Mouse (Mus musculus) kidney, embryonic 14.5 days (tissue): ENCODE measurements around the gene Nfe2l1. TPM values are rescaled to one million over a fixed set of nuclear protein-coding genes. Genes with fewer than 3 reads are reported as not detected.

Experiments
- ATAC-seq: fragments of 200-750 bp; cut with Nextera tagmentation; 2 replicates; pipeline ENCODE4 v1.8.0; 2017; ENCODE audit warnings: moderate number of reproducible peaks, mild to moderate bottlenecking, moderate TSS enrichment, moderate library complexity; ENCODE audit not compliant: low FRiP score, low TSS enrichment
- H3K27ac ChIP-seq: fragments of 300-500 bp; sonication (generic); 2 replicates; pipeline ENCODE4 v1.5.1; 2014; ENCODE audit warnings: low read depth, mild to moderate bottlenecking, low read length, moderate library complexity, mixed read lengths
- H3K27me3 ChIP-seq: fragments of 300-500 bp; sonication (generic); 2 replicates; pipeline ENCODE4 v1.6.1; 2014; ENCODE audit warnings: mild to moderate bottlenecking, low read length; ENCODE audit not compliant: control insufficient read depth, insufficient read depth
- H3K36me3 ChIP-seq: fragments of 300-500 bp; sonication (generic); 2 replicates; pipeline ENCODE4 v1.6.1; 2014; ENCODE audit warnings: low read length, mixed read lengths; ENCODE audit not compliant: control insufficient read depth, insufficient read depth
- H3K4me1 ChIP-seq: fragments of 300-500 bp; sonication (generic); 2 replicates; pipeline ENCODE4 v1.6.1; 2014; ENCODE audit warnings: low read length, mixed read lengths; ENCODE audit not compliant: control insufficient read depth, insufficient read depth
- H3K4me2 ChIP-seq: fragments of 300-500 bp; sonication (generic); replicated peaks from 2 replicates; pipeline ENCODE4 v1.6.1; 2014; ENCODE audit warnings: low read depth, mild to moderate bottlenecking, low read length
- H3K4me3 ChIP-seq: fragments of 300-500 bp; sonication (generic); 2 replicates; pipeline ENCODE4 v1.5.1; 2014; ENCODE audit warnings: mild to moderate bottlenecking, low read length
- H3K9ac ChIP-seq: fragments of 300-500 bp; sonication (generic); 2 replicates; pipeline ENCODE4 v1.6.1; 2014; ENCODE audit warnings: low read depth, mild to moderate bottlenecking, low read length, moderate library complexity
- H3K9me3 ChIP-seq: fragments of 300-500 bp; sonication (generic); 2 replicates; pipeline ENCODE4 v1.6.1; 2016; ENCODE audit warnings: low read length; ENCODE audit not compliant: control insufficient read depth
- WGBS: fragments of 180-500 bp; shearing (Covaris S2); extraction: QIAGEN DNeasy Blood & Tissue Kit; methylation state at CpG from one replicate; pipeline ENCODE4 v1.1.7; 2014; 5-methylcytosine and 5-hydroxymethylcytosine counted together
- microRNA counts: library from miRNA; unstranded; fragments of <30 nt; microRNA quantifications from one replicate; lab custom pipeline; 2017
- microRNA-seq: library from miRNA; unstranded; fragments of <30 nt; microRNA quantifications from one replicate; pipeline ENCODE4, GENCODE M21; 2016
- polyA plus RNA-seq: library from polyadenylated mRNA; unstranded; fragments of >200 nt; fragmentation: Nextera tagmentation; extraction: Ambion mirVana; gene quantifications from 2 replicates; pipeline ENCODE4 v1.2.1, GENCODE M21; 2014

The Nfe2l1 gene
- polyA plus RNA-seq, 1 experiment from 2014 or later, result 43.2 TPM

DNA sequence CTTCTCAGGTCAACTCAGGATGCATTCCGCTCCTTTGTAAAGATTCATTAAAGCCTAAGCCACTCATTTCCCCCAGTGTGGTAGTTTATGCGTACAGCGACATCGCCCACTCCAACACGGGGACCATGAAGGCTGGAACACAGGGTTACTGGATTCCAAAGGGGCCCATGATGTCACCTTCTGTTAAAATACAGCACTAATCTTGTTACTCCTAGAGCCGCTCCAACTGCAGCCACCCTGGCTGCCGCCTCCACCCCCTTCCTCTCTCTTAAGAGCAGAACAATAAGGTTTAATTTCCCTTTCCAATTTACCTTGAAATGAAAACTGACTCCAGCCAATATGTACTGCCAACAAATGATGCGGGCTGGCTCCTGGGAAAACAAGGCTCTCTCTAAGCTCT, 54.7 kb downstream of the Nfe2l1 start:
- peaks cover 13% of the 10 kb centered on the region for H3K4me1 ChIP-seq
- no peaks in the 10 kb centered on the region for H3K27me3 ChIP-seq
- H3K4me3 ChIP-seq, result no peak overlapping the region
- H3K4me2 ChIP-seq, result no peak overlapping the region
- H3K36me3 ChIP-seq, result peaks cover 31% of the 10 kb centered on the region
- no peaks in the 10 kb centered on the region for H3K9me3 ChIP-seq
- no peak overlapping the region for H3K9ac ChIP-seq
- H3K27ac ChIP-seq, result no peak overlapping the region
- ATAC-seq, result no peak
- WGBS, result 65% methylated on average over 8 of the region's 8 CpGs

DNA sequence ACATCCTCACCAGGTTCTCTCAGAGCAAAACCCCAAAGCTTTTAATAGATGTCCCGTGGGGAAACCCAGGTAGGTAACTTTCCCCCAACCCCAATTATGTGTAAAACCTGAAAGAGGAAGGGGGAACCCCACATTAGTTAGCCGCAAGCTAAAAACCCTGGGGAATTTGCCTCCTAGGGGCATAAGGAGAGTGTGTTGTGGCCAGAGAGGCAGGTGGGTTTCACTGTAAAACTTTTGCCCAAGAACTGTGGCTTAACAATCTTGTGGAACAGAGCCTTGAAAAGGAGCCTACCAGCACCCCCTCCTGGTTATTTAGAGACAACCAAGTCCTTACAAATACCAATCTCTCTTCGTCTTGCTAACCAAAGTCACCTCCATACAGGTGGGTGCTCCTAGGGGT, 55.2 kb downstream of the Nfe2l1 start:
- H3K4me3 ChIP-seq, result no peak overlapping the region
- H3K9me3 ChIP-seq, result no peaks in the 10 kb centered on the region
- H3K4me1 ChIP-seq, result peaks cover 13% of the 10 kb centered on the region
- no peak overlapping the region for H3K4me2 ChIP-seq
- H3K27me3 ChIP-seq, result no peaks in the 10 kb centered on the region
- H3K36me3 ChIP-seq, result peaks cover 34% of the 10 kb centered on the region
- H3K27ac ChIP-seq, result no peak overlapping the region
- 91% methylated on average over 3 of the region's 3 CpGs for WGBS
- H3K9ac ChIP-seq, result 0 out of 2 replicates have a peak overlapping the region, but pooled peaks have one; percentile 28
- no peak for ATAC-seq

DNA sequence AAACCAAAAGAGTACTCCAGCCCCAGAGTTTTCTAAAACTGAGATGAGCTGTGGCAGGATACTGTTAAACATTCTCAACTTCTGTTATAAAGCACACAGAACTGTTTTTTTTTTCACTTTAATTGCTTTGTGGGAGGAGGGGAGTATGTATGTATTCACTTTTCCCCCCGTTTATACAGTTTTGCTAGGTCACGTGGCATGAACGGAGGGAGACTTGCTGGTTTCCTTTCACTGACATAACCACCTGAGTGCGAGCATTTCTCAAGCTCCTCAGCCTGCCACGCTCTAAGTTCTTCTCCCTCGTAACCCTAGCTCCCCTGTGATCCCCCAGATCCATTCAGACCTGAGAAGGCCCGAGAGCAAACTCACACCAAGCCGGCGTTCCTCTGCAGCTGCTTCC, 57.4 kb downstream of the Nfe2l1 start:
- no peak overlapping the region for H3K27ac ChIP-seq
- WGBS, result 89% methylated on average over 9 of the region's 9 CpGs
- no peak for ATAC-seq
- H3K9me3 ChIP-seq, result no peaks in the 10 kb centered on the region
- H3K36me3 ChIP-seq, result peaks cover 43% of the 10 kb centered on the region
- no peaks in the 10 kb centered on the region for H3K27me3 ChIP-seq
- no peak overlapping the region for H3K4me3 ChIP-seq
- peaks cover 15% of the 10 kb centered on the region for H3K4me1 ChIP-seq
- no peak overlapping the region for H3K4me2 ChIP-seq
- H3K9ac ChIP-seq, result no peak overlapping the region

DNA sequence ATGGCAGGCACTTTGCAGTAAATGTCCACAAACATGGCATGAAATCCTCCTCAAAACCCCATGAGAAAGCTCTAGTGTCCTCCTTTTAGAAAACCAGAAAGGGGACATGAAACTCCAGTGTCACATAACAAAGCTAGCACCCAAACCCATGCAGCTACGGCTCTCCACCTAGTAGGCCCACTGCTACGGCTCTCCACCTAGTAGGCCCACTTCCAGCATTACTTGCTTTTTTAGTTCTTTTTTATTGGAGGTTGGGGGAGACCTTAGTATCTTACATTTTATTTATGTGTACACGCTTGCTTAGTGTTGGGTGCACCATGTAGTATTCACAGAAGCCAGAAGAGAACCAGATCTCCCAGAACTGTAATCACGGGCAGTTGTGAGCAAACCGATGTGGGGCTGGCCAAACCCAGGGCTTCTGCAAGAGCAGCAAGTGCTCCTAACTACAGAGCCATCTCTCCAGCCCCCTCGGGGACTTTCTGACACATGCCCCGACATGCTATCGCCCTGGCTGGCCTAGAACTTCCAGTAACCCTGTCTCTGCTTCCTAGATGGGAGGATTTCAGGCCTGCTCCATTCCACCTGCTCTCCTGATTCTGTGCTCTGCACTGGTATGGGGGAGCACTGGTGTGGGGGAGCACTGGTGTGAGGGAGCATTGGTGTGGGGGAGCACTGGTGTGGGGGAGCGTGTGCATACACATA, 58.3 kb downstream of the Nfe2l1 start:
- Histone ChIP-seq H3K9ac (no peak overlapping the region), H3K9me3 (no peaks in the 10 kb centered on the region), H3K36me3 (peaks cover 43% of the 10 kb centered on the region), H3K4me2 (no peak overlapping the region), H3K27ac (no peak overlapping the region), H3K27me3 (no peaks in the 10 kb centered on the region), H3K4me3 (no peak overlapping the region), H3K4me1 (peaks cover 20% of the 10 kb centered on the region)
- WGBS, result 95% methylated on average over 9 of the region's 9 CpGs
- ATAC-seq, result no peak

DNA sequence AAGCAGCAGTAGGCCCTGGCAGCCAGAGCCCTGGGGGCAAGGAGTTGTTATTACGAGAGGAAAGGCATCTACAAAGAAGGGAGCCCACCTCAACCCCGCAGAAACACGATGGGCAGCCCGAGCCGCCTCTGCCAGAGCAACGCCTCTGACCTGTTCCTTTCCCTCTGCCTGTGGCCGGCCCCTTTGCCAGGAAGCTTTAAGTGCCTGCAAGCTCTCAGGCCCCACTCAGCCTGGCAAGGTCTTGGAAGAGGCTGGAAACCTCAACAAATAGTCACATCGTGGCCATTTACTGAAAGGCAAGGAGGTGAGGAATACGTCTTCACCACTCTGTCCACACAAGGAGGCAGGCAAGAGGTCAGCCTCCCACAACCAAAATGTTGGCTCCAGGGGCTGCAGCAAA, 61.5 kb downstream of the Nfe2l1 start:
- H3K36me3 ChIP-seq, result peaks cover 41% of the 10 kb centered on the region
- WGBS, result 59% methylated on average over 9 of the region's 9 CpGs

More for the DNA sequence above, 61.5 kb downstream of the Nfe2l1 start:
- H3K4me3 ChIP-seq, result no peak overlapping the region
- no peaks in the 10 kb centered on the region for H3K27me3 ChIP-seq
- ATAC-seq, result no peak
- peaks cover 15% of the 10 kb centered on the region; the same call in 1 of the 2 replicates for H3K4me1 ChIP-seq
- no peaks in the 10 kb centered on the region for H3K9me3 ChIP-seq
- no peak overlapping the region; the same call in 1 of the 2 replicates for H3K9ac ChIP-seq
- H3K27ac ChIP-seq, result peak overlapping the region; percentile 26; the same call in 1 of the 2 replicates
- H3K4me2 ChIP-seq, result no peak overlapping the region

MicroRNAs encoded within 50 kb of the gene (microRNA counts, 519-probe panel; counts per million panel counts)
- microRNA mmu-miR-152 (lab: Ali Mortazavi, UCI), result 7,387 counts per million, percentile 80 among the panel's probes with 10 or more counts

Small RNA genes within 50 kb of the gene (microRNA-seq; reads per million reads assigned to microRNA genes)
- 163 reads per million, percentile 60 among the genes with 10 or more reads in this experiment for gene Mir152

Other genes starting within 250 kb of the Nfe2l1 start
- gene Snx11, start 52.4 kb downstream of the Nfe2l1 start, polyA plus RNA-seq, result 8.6 and 10.2 TPM in 2 replicates
- gene Cbx1, start 40.8 kb downstream of the Nfe2l1 start, polyA plus RNA-seq, result 137 and 181 TPM in 2 replicates
- gene Copz2, start 19.9 kb upstream of the Nfe2l1 start, polyA plus RNA-seq, result 94.7 and 106 TPM in 2 replicates
- 66.9 and 69.1 TPM in 2 replicates for gene Cdk5rap3, start 86.5 kb upstream of the Nfe2l1 start, polyA plus RNA-seq
- gene Prr15l, start 98.1 kb upstream of the Nfe2l1 start, polyA plus RNA-seq, result 33.7 and 36.3 TPM in 2 replicates
- gene Pnpo, start 114.0 kb upstream of the Nfe2l1 start, polyA plus RNA-seq, result 17.3 and 28.0 TPM in 2 replicates
- 13.3 and 23.9 TPM in 2 replicates for gene Sp2, start 153.0 kb upstream of the Nfe2l1 start, polyA plus RNA-seq
- 0.57 and 0.60 TPM in 2 replicates for gene Sp6, start 183.4 kb upstream of the Nfe2l1 start, polyA plus RNA-seq
- 24.4 and 29.9 TPM in 2 replicates for gene Scrn2, start 200.0 kb upstream of the Nfe2l1 start, polyA plus RNA-seq
- gene Lrrc46, start 211.4 kb upstream of the Nfe2l1 start, polyA plus RNA-seq, result 1.6 and 1.7 TPM in 2 replicates
- 89.4 and 99.6 TPM in 2 replicates for gene Mrpl10, start 211.6 kb upstream of the Nfe2l1 start, polyA plus RNA-seq
- 5.1 and 5.8 TPM in 2 replicates for gene Osbpl7, start 220.7 kb upstream of the Nfe2l1 start, polyA plus RNA-seq